Mouse (Mus musculus): ENCODE measurements around the gene Rassf2.

The Rassf2 gene

DNA sequence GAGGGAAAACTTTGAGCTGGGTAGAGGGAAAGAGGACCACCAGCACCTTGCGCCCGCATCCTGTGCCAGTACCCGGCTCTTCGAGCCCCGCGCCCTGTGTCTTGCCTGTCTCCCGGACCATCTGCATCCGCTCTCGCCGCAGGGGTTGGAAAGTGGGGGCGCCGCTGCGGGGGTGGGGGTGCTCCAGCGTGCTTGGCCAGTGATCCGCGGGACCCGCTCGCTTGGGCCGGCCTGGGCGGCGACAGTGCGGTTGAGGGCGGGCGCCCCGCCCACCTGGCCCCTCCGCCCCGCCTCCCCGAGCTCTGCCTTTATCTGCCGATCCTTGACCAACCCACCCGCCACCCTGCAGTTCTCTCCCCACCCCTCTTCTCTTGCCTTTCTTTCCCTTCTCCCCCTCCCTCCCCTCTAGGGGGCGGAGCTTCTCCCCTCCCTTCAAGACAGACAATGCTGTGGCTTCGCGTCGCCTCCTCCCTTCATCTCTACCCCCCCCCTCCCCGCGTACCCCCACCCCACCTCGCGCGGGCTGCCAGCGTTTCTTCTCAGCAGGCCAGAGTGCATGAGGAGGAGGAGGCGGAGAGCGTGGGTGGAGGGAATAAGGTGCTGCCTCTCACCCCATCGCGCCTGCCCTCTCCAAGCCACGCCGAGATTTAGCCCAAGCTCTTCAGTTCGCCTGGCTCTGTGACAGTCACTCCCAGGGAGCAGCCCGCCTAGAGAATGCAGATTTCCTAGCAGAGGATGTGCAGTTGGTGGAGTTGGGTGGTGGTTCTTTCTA is at the start of gene Rassf2:
TSS of gene Rassf2 (minus strand) at position 613 of the 772 bp plus-strand sequence.
- in situ Hi-C loops (cut with MboI; ENCODE audit: low pct_unique_long_range_greater_than_20kb in 1 of 2, low sequenced_read_pairs in 2 of 2, unreplicated experiment in 1 of 2) = no loop called here

DNA sequence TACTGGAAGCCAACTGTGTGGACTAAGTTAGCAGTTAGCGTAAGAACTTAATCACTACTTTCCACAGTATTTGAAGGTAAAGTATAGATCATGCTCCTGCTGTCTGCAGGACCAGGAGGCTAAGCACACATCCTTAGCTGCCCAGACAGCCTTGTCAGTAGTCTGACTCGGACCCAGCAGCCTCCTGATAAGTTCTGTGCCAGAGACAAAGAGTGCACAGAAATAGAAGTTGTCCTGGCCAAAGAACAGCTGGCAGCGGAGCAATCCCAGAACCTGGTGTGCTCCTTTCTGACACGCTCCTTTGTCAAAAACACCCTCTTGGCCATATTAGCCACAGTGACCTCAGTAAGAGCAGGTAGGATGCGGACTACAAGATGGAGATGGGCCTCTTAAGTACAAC is 49.1 kb upstream of the Rassf2 start:
- in situ Hi-C loops (cut with MboI; ENCODE audit: low pct_unique_long_range_greater_than_20kb in 1 of 2, low sequenced_read_pairs in 2 of 2, unreplicated experiment in 1 of 2) = no loop called here

DNA sequence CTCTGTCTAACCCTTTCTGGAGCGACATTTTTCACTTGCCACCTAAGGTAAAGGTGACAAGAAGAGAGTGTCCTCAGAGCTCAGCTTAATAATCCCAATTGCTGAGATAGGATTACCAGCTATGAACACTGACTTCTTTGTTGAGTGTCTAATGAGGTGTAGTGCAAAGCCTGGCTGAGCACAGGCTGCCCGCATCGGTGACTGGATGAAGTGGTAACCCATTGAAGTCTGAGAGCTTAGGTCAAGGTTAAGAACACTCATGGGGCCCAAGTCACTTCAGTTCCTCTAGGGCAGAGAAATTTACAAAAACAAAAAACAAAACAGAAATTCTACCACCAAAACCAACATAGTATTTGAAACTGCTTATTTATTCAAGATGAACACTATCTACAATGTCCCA is 43.0 kb upstream of the Rassf2 start:
- in situ Hi-C loops (cut with MboI; ENCODE audit: low pct_unique_long_range_greater_than_20kb in 1 of 2, low sequenced_read_pairs in 2 of 2, unreplicated experiment in 1 of 2) = no loop called here

DNA sequence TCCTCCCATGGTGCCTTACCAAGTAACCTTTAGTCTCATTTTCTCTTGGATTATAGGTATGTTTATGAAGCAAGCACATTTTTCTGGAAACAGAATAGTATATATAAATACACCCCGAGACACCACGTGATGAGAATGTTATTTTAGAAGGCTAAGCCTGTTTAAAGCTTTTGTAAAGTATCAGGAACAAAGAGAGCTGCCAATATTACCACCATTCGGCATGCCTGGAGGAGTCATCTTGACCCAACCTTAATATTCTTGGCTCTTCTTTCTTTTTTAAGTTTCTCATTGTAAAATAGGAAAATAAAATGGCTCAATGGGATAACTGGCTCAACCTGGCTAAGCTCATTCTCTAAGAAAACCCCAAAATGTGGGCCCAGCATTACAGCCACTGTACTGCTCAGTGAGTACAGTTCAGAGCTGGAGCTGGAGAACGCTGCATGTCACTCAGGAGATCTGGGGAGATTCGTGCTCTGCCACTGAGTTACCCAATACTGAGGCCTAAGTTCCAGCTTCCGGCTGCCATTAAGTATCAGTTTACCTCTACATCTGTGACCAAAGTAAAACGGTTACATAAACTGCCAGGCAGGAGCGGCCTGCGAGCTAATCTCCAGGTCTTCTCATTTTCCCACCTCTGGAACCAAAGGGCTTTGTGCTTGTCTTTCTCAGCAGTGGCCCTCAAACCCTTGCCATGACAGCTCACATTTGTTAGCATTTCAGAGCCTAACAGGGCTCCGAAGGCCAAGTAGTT is 40.1 kb upstream of the Rassf2 start:
- in situ Hi-C loops (cut with MboI; ENCODE audit: low pct_unique_long_range_greater_than_20kb in 1 of 2, low sequenced_read_pairs in 2 of 2, unreplicated experiment in 1 of 2) = no loop called here

DNA sequence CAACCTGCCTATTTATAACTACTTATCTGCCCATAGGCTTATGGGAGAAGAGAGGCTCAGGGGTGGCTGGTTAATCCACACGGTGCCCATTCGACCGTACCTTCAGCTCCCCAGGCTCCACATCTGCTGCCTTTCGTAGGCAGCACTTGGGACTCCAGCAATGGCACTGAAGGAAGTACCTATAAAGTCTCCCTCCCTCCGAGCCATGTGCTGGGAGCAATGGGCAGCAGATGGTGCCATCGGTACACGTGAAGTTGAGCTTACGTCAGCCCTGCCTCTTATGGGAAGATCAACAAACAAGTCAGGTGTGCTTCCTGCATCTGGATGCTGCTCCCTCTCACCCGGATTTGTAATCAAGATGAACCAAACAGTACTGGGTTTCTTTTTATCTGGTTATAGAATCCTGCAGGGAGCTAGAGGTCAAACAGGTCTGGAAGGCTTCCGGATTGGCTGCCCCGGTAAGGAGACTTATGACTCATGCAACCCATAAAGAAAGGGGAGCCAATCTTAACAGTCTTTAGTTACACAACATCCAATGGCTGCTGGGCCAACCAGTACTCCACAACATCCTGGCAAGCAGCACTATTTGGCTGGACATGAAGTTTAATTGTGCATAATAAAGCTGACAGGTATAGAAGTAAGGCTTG is 34.2 kb upstream of the Rassf2 start:
- in situ Hi-C loops (cut with MboI; ENCODE audit: low pct_unique_long_range_greater_than_20kb in 1 of 2, low sequenced_read_pairs in 2 of 2, unreplicated experiment in 1 of 2) = no loop called here

DNA sequence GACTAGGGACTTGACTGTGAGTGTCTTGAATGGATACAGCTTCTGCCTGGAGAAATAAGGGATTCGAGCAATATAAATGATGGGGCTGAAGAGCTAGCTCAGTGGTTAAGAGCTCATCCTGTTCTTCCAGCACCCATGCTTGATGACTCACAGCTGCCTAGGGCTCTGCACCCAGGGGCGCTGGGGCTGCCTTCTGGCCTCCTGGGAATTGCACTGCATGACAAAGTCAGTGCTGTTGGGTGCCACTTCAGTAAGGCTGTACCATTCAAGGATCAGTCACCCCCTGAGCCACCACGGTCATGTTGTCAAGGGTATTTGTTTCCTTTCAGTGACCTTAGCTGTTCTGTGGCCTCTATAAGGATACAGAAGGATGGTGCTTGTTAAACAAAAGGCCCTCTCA is 33.7 kb upstream of the Rassf2 start:
- in situ Hi-C loops (cut with MboI; ENCODE audit: low pct_unique_long_range_greater_than_20kb in 1 of 2, low sequenced_read_pairs in 2 of 2, unreplicated experiment in 1 of 2) = no loop called here

DNA sequence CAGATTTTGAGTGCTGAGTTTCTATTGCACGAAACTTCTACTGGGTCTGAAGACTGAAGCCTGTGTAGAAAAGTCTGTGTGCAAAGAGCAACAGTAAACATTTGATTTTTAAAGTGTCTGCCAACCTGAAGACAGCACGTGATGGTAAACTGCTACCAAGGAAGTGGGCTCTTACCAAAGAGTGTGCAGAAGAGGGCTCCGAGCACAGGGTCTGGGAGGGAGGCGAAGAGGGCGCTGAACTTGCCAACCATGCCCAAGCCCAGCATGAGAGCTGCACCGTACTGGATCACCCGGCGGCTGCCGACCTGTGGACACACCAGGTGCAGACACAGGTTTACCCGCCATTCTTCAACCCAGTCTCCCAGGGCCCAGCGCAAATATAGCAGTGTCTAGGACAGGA is 31.8 kb upstream of the Rassf2 start:
- in situ Hi-C loops (cut with MboI; ENCODE audit: low pct_unique_long_range_greater_than_20kb in 1 of 2, low sequenced_read_pairs in 2 of 2, unreplicated experiment in 1 of 2) = no loop called here

DNA sequence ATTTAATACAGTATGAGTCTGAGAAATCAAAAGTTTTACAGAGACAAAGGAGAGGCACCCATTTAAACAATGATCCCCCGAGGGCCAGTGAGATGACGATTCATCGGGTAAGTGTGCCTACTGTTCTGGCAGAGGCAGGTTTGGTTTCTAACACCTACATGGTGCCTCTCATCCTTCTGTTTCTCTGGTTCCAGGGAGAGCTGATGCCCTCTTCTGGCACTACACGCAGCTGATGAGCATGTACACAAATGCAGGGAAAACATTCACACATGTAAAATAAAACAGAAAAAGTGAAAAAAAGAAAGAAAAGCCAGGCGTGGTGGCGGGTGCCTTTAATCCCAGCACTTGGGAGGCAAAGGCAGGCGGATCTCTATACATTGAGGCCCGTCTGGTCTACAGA is 29.9 kb upstream of the Rassf2 start:
- in situ Hi-C loops (cut with MboI; ENCODE audit: low pct_unique_long_range_greater_than_20kb in 1 of 2, low sequenced_read_pairs in 2 of 2, unreplicated experiment in 1 of 2) = no loop called here

DNA sequence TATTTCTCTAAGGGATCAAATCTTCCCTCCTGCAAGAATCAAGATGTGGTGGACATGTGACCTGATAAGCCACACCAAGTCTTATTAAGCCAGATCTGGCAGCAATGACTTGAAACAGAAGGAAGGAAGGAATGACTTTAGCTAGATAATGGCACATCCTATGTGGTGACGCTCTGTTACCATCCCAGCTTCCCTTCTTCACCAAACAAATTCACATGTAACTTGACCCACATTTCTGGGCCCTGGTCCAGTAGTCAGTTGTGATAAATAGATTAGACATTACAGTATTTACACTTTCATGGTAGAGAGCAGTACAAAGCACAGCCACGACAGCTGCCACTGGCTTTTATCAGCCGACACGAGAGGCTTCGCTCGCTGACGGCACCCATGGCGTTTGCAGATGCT is 25.3 kb upstream of the Rassf2 start:
- in situ Hi-C loops (cut with MboI; ENCODE audit: low pct_unique_long_range_greater_than_20kb in 1 of 2, low sequenced_read_pairs in 2 of 2, unreplicated experiment in 1 of 2) = no loop called here

DNA sequence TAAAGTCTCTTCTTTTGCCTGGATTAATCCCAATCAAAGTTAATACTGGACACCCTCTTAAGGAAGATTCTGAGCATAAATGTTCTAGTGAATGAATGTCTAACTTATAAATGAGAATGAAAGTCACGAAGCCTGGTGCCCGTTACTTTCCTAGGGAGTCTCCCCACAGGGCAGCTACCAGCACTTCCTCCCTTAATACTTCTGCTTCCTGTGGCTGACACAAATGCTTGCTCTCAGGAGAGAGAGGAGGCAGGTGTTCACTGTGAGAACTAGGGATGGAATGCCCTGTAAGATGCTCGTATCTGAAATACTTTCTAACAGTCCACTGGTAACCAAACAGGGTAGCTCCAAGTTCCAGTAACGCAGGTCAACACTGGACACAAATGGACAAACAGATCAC is 23.8 kb upstream of the Rassf2 start:
- in situ Hi-C loops (cut with MboI; ENCODE audit: low pct_unique_long_range_greater_than_20kb in 1 of 2, low sequenced_read_pairs in 2 of 2, unreplicated experiment in 1 of 2) = no loop called here

DNA sequence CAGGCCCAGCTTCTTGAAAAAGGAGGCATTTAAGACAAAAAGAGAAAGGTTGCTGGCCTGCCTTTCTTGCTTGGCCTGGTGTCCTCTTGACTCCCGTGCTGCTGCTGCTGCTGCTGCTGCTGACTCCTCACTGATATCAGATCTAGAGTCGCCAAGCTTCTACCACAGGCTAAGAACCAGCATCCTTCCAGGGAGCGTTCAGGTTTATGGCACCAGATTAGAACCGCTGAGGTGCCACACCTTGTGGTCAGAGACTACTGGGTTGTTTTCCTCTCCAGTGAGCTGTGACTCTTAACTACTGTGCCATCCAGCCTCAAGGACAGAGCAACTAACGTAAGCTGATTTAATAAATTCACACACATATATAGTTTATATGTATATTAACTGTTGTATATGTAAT is 21.7 kb upstream of the Rassf2 start:
- in situ Hi-C loops (cut with MboI; ENCODE audit: low pct_unique_long_range_greater_than_20kb in 1 of 2, low sequenced_read_pairs in 2 of 2, unreplicated experiment in 1 of 2) = no loop called here

DNA sequence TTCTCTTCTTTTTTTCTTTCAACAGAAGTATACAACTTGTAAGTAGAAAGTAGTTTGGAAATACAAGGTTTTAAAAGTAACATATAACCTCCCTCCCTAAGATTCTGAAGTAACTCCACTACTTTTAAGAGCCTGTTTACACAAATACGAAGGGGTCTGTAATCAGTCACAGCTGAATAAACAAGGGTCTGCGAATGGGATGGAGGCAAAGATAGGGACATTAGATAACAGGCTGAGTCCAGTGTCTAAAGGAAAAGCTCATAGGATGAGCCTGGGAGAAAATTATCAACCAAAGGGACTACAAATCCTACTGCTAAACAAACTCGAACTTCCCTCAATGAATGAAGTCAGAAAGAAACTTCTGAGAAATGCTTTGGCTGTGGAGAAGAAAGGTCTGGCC is 19.9 kb upstream of the Rassf2 start:
- in situ Hi-C loops (cut with MboI; ENCODE audit: low pct_unique_long_range_greater_than_20kb in 1 of 2, low sequenced_read_pairs in 2 of 2, unreplicated experiment in 1 of 2) = no loop called here

DNA sequence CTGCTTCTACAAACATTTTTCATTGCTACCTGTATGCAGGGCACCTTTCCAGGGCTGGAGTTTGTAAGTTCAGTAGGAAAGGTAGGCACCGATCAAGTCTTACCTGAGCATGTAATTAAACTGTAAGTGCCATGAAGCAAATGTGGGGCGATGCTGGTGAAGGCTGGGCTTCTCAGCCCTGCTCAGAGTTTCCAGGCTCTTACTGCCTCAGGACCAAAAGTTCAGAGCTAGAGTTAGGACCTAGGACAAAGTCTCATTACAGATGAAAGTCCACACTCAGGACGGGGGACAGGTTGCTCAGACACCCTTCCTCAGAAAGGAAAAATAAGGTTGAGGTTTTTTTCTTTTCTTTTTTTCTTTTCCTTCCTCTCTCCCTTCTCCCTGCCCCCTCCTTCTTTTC is 19.4 kb upstream of the Rassf2 start:
- in situ Hi-C loops (cut with MboI; ENCODE audit: low pct_unique_long_range_greater_than_20kb in 1 of 2, low sequenced_read_pairs in 2 of 2, unreplicated experiment in 1 of 2) = no loop called here

DNA sequence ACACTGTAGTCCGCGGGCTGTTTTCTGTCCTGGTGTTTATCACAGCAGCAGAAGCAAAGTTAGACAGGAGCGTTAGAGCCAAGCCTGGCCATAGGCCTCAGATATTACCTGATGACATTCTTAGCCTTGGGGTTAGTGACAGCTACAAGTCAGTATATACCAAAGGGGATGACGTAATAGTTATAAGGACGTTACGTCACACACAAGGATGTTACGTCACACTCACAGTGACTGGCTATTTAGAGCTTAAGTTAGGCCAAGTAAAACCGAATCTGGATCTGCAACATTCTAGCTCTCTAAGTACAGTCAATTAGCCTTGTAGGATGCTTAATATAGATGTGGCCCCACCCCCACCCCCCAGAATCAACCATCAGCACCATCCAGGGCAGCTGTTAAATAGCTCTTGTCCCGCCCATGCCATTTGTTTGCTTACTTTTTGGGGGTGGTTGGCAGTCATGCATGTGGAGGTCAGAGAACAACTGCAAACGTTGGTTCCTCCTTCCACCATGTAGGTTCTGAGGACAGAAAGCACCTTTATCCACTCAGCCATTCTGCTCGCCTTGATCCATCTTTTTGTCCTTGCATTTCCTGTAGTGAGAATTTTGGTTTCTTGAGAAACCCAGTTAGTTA is 18.2 kb upstream of the Rassf2 start:
- in situ Hi-C loops (cut with MboI; ENCODE audit: low pct_unique_long_range_greater_than_20kb in 1 of 2, low sequenced_read_pairs in 2 of 2, unreplicated experiment in 1 of 2) = no loop called here

DNA sequence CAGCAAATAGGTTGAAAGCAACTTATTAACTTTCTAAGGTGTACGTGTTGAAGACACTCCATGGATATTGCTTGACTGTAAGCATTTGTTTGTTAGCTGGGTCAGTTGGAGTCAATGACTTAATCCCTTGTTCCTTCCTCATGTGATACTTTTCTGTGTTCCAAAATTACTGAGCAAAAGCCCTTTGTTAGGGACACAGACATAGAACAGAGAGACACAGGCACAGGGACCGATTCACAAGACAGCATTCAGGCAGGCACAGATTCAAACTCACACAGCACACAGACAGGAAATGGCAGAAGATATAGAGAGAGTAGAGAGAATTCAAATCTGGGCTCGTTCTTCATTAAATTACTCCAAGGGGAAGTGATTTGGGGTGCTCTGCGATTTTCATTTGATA is 17.3 kb upstream of the Rassf2 start:
- in situ Hi-C loops (cut with MboI; ENCODE audit: low pct_unique_long_range_greater_than_20kb in 1 of 2, low sequenced_read_pairs in 2 of 2, unreplicated experiment in 1 of 2) = no loop called here

DNA sequence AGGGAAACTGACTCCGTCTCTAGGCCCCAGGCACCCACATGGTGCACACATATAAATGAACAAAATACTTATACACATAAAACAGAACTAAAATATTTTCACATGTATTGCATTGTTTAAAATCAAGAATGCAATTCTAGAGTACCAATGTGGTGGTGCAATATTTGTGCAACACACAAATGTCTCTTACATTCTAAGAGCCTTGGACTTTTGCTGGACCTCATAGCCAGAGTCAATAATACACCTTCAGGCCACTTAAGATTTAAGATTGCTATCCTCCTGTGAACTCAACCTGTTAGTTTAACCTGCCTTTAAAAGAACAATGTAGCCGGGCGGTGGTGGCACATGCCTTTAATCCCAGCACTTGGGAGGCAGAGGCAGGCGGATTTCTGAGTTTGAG is 16.6 kb upstream of the Rassf2 start:
- in situ Hi-C loops (cut with MboI; ENCODE audit: low pct_unique_long_range_greater_than_20kb in 1 of 2, low sequenced_read_pairs in 2 of 2, unreplicated experiment in 1 of 2) = no loop called here

DNA sequence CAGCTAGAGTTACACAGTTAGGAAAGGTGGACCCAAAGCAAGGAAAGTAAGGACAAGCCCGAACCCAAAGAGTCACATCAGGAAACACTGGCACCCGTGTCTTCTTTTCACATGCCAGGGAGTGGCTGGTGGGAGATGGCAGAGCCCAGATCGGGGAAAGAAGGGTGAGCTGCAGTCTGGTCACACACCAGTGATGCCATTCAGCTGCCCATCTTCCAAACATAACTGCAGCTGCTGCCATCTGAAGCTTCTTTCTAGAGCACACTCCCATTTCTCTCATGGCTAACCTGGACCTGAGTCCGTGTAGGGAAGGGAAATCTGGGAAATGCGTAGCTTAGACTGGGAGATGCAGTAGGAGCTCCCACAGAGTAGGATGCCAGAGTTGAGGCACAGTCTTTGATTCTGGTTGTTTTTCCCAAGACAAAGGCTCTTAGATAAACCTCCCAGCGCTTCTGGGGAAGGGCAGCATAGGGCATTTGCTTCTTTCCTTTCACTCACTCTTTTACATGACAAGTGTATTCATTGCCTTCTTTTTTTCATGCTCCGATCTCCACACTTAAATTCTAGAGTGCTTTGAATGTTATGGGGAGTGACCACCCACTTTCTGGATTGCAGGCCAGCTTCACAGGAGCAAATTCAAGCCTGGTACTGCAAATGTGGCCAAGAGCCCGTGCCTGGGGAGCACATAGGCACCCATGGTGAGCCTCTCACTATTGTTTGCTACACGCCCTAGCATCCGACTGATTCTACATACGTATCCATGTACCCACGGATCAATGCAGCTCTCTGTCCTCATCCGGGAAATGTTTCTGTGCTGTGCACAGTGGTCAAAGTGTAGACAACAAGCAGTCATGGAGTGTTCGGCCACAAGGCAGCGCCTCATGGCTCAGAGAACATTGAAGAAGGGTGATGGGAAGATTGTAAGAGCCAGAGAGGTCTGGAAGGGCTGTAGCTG is 14.5 kb upstream of the Rassf2 start:
- in situ Hi-C loops (cut with MboI; ENCODE audit: low pct_unique_long_range_greater_than_20kb in 1 of 2, low sequenced_read_pairs in 2 of 2, unreplicated experiment in 1 of 2) = no loop called here

DNA sequence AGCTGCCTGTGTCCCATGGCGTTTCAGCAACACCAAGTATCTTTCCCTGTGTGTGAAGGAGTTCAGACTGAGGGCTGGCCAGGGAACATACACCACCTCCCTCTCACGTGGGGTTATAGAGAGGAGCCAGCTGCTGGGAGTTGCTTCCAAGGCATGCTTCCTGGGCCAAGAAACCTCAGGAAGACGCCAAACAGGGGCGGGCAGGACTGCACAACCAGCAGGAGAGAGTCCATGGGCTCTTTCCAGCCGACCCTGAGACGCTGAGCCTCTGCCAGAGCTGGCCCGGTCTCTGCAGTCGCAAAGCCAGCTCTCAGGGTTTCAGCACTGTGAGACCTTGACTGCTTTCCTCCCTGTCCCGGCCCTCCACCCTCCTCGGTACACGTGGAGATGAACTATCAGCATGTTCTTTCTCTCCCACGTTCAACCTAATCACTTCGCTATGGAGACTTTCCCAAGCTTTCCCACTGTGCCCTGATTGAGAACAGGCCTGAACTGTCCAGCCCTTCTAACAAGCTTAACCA is 13.1 kb upstream of the Rassf2 start:
- in situ Hi-C loops (cut with MboI; ENCODE audit: low pct_unique_long_range_greater_than_20kb in 1 of 2, low sequenced_read_pairs in 2 of 2, unreplicated experiment in 1 of 2) = no loop called here

Measured in mouse embryonic stem cell (cell line).